Mouse (Mus musculus): ENCODE results near the gene Arid1b. TPM values are rescaled to one million over a fixed set of nuclear protein-coding genes. Genes with fewer than 3 reads are reported as not detected.

Gene Arid1b
- polyA plus RNA-seq, 1 experiment from 2014 or later: 4.8 TPM

- WGBS: 84% methylated on average over 4 of the region's 4 CpGs
- ATAC-seq: no peak
- no peak overlapping the region for H3K4me3 ChIP-seq (ENCODE audit: low read depth, low read length)
- H3K9ac ChIP-seq (ENCODE audit: low read depth, low read length): no peak overlapping the region
- H3K9me3 ChIP-seq (ENCODE audit: control insufficient read depth): no peaks in the 10 kb centered on the region
- H3K27ac ChIP-seq (ENCODE audit: low read depth, low read length): no peak overlapping the region
- no peak for TF ChIP-seq CTCF (IDR thresholded peaks at IDR 0.05; ENCODE audit: low read depth)
- no peaks in the 10 kb centered on the region for H3K36me3 ChIP-seq (ENCODE audit: control insufficient read depth, insufficient read depth)
- H3K4me2 ChIP-seq (replicated peaks; ENCODE audit: low read depth): no peak overlapping the region
- H3K27me3 ChIP-seq (replicated peaks; ENCODE audit: control insufficient read depth, insufficient read depth, low read length): no peaks in the 10 kb centered on the region
- 0 out of 2 replicates have a peak, but pooled peaks cover 6% of the 10 kb centered on the region for H3K4me1 ChIP-seq (replicated peaks; ENCODE audit: control insufficient read depth, insufficient read depth, low read length)
Observed at GRCm38 (mm10) chr17:5164794-5165193, 170.7 kb downstream of the Arid1b start.

- ATAC-seq: no peak
- H3K9me3 ChIP-seq (ENCODE audit: control insufficient read depth): no peaks in the 10 kb centered on the region
- 81% methylated on average over 15 of the region's 15 CpGs for WGBS
- no peak for TF ChIP-seq CTCF (IDR thresholded peaks at IDR 0.05; ENCODE audit: low read depth)
- no peak overlapping the region for H3K27ac ChIP-seq (ENCODE audit: low read depth, low read length)
- H3K4me1 ChIP-seq (replicated peaks; ENCODE audit: control insufficient read depth, insufficient read depth, low read length): 0 out of 2 replicates have a peak, but pooled peaks cover 6% of the 10 kb centered on the region
- H3K27me3 ChIP-seq (replicated peaks; ENCODE audit: control insufficient read depth, insufficient read depth, low read length): no peaks in the 10 kb centered on the region
- no peaks in the 10 kb centered on the region; the same call in 1 of the 2 replicates for H3K36me3 ChIP-seq (ENCODE audit: control insufficient read depth, insufficient read depth)
- no peak overlapping the region for H3K9ac ChIP-seq (ENCODE audit: low read depth, low read length)
- H3K4me3 ChIP-seq (ENCODE audit: low read depth, low read length): no peak overlapping the region
- H3K4me2 ChIP-seq (replicated peaks; ENCODE audit: low read depth): no peak overlapping the region
Observed at GRCm38 (mm10) chr17:5165201-5165825, 171.2 kb downstream of the Arid1b start.

- Histone ChIP-seq H3K27ac (ENCODE audit: low read depth, low read length) (no peak overlapping the region), H3K27me3 (replicated peaks; ENCODE audit: control insufficient read depth, insufficient read depth, low read length) (no peaks in the 10 kb centered on the region), H3K36me3 (ENCODE audit: control insufficient read depth, insufficient read depth) (no peaks in the 10 kb centered on the region; the same call in 1 of the 2 replicates), H3K4me1 (replicated peaks; ENCODE audit: control insufficient read depth, insufficient read depth, low read length) (0 out of 2 replicates have a peak, but pooled peaks cover 6% of the 10 kb centered on the region), H3K4me3 (ENCODE audit: low read depth, low read length) (no peak overlapping the region), H3K4me2 (replicated peaks; ENCODE audit: low read depth) (no peak overlapping the region), H3K9ac (ENCODE audit: low read depth, low read length) (no peak overlapping the region), H3K9me3 (ENCODE audit: control insufficient read depth) (no peaks in the 10 kb centered on the region)
- TF ChIP-seq CTCF (IDR thresholded peaks at IDR 0.05; ENCODE audit: low read depth): no peak
- WGBS: 91% methylated on average over 4 of the region's 4 CpGs
- ATAC-seq: no peak
Observed at GRCm38 (mm10) chr17:5166175-5166574, 172.0 kb downstream of the Arid1b start.

GRCm38 (mm10) chr17:5168046-5168445 is 173.9 kb downstream of the Arid1b start:
- ATAC-seq: no peak
- no peaks in the 10 kb centered on the region; the same call in 1 of the 2 replicates for H3K36me3 ChIP-seq (ENCODE audit: control insufficient read depth, insufficient read depth)
- H3K27ac ChIP-seq (ENCODE audit: low read depth, low read length): no peak overlapping the region
- peak; percentile 27; the same call in 1 of the 2 replicates for TF ChIP-seq CTCF (IDR thresholded peaks at IDR 0.05; ENCODE audit: low read depth)
- no peak overlapping the region for H3K9ac ChIP-seq (ENCODE audit: low read depth, low read length)
- no peaks in the 10 kb centered on the region for H3K9me3 ChIP-seq (ENCODE audit: control insufficient read depth)
- no peak overlapping the region for H3K4me2 ChIP-seq (replicated peaks; ENCODE audit: low read depth)
- no peaks in the 10 kb centered on the region for H3K4me1 ChIP-seq (replicated peaks; ENCODE audit: control insufficient read depth, insufficient read depth, low read length)
- no peaks in the 10 kb centered on the region for H3K27me3 ChIP-seq (replicated peaks; ENCODE audit: control insufficient read depth, insufficient read depth, low read length)
- 77% methylated on average over 7 of the region's 7 CpGs for WGBS
- H3K4me3 ChIP-seq (ENCODE audit: low read depth, low read length): no peak overlapping the region

GRCm38 (mm10) chr17:5168640-5169039 is 174.5 kb downstream of the Arid1b start:
- no peak overlapping the region for H3K27ac ChIP-seq (ENCODE audit: low read depth, low read length)
- no peaks in the 10 kb centered on the region for H3K4me1 ChIP-seq (replicated peaks; ENCODE audit: control insufficient read depth, insufficient read depth, low read length)
- H3K9me3 ChIP-seq (ENCODE audit: control insufficient read depth): no peaks in the 10 kb centered on the region
- no peak for ATAC-seq
- H3K36me3 ChIP-seq (ENCODE audit: control insufficient read depth, insufficient read depth): no peaks in the 10 kb centered on the region; the same call in 1 of the 2 replicates
- WGBS: 93% methylated on average over 7 of the region's 7 CpGs
- H3K9ac ChIP-seq (ENCODE audit: low read depth, low read length): no peak overlapping the region
- TF ChIP-seq CTCF (IDR thresholded peaks at IDR 0.05; ENCODE audit: low read depth): no peak
- H3K4me2 ChIP-seq (replicated peaks; ENCODE audit: low read depth): no peak overlapping the region
- no peak overlapping the region for H3K4me3 ChIP-seq (ENCODE audit: low read depth, low read length)
- no peaks in the 10 kb centered on the region for H3K27me3 ChIP-seq (replicated peaks; ENCODE audit: control insufficient read depth, insufficient read depth, low read length)

GRCm38 (mm10) chr17:5170321-5170720 is 176.2 kb downstream of the Arid1b start:
- TF ChIP-seq CTCF (IDR thresholded peaks at IDR 0.05; ENCODE audit: low read depth): no peak
- 93% methylated on average over 12 of the region's 12 CpGs for WGBS
- H3K9ac ChIP-seq (ENCODE audit: low read depth, low read length): no peak overlapping the region

More at GRCm38 (mm10) chr17:5170321-5170720, 176.2 kb downstream of the Arid1b start:
- Histone ChIP-seq H3K27me3 (replicated peaks; ENCODE audit: control insufficient read depth, insufficient read depth, low read length) (no peaks in the 10 kb centered on the region), H3K4me3 (ENCODE audit: low read depth, low read length) (no peak overlapping the region), H3K4me1 (replicated peaks; ENCODE audit: control insufficient read depth, insufficient read depth, low read length) (no peaks in the 10 kb centered on the region), H3K4me2 (replicated peaks; ENCODE audit: low read depth) (no peak overlapping the region), H3K9me3 (ENCODE audit: control insufficient read depth) (no peaks in the 10 kb centered on the region), H3K36me3 (ENCODE audit: control insufficient read depth, insufficient read depth) (no peaks in the 10 kb centered on the region; the same call in 1 of the 2 replicates), H3K27ac (ENCODE audit: low read depth, low read length) (no peak overlapping the region)
- ATAC-seq: no peak

Measured in intestine, postnatal 0 days (tissue).